Mouse (Mus musculus) hindbrain, postnatal 0 days (tissue): ENCODE results near the gene Abhd8. TPM values are rescaled to one million over a fixed set of nuclear protein-coding genes. Genes with fewer than 3 reads are reported as not detected.

ENCODE experiments used
- ATAC-seq: fragments of 200-750 bp; cut with Nextera tagmentation; 2 replicates; pipeline ENCODE4 v1.8.0; 2017; ENCODE audit warnings: mild to moderate bottlenecking, moderate TSS enrichment, moderate library complexity
- DNase-seq: peaks from one replicate; pipeline ENCODE4 v3.0.0-alpha.2; 2015; ENCODE audit warnings: low spot score
- H3K27ac ChIP-seq: fragments of 300-500 bp; sonication (generic); 2 replicates; pipeline ENCODE4 v1.5.1; 2014; ENCODE audit warnings: mild to moderate bottlenecking
- H3K27me3 ChIP-seq: fragments of 300-500 bp; sonication (generic); 2 replicates; pipeline ENCODE4 v1.6.1; 2014; ENCODE audit warnings: low read length, mixed read lengths; ENCODE audit not compliant: insufficient read depth
- H3K36me3 ChIP-seq: fragments of 300-500 bp; sonication (generic); 2 replicates; pipeline ENCODE4 v1.6.1; 2014; ENCODE audit warnings: low read length, mixed read lengths; ENCODE audit not compliant: insufficient read depth
- H3K4me1 ChIP-seq: fragments of 300-500 bp; sonication (generic); 2 replicates; pipeline ENCODE4 v1.6.1; 2014; ENCODE audit warnings: antibody characterized with exemption, low read length, mixed read lengths; ENCODE audit not compliant: insufficient read depth
- H3K4me2 ChIP-seq: fragments of 300-500 bp; sonication (generic); 2 replicates; pipeline ENCODE4 v1.6.1; 2014; ENCODE audit warnings: low read depth, mild to moderate bottlenecking, low read length, moderate library complexity, mixed read lengths
- H3K4me3 ChIP-seq: fragments of 300-500 bp; sonication (generic); 2 replicates; pipeline ENCODE4 v1.5.1; 2014; ENCODE audit warnings: low read length
- H3K9ac ChIP-seq: fragments of 300-500 bp; sonication (generic); replicated peaks from 2 replicates; pipeline ENCODE4 v1.6.1; 2014; ENCODE audit warnings: mild to moderate bottlenecking, low read length, moderate library complexity, mixed read lengths
- H3K9me3 ChIP-seq: fragments of 300-500 bp; sonication (generic); 2 replicates; pipeline ENCODE4 v1.6.1; 2016; ENCODE audit warnings: low read length, mixed read lengths
- CTCF ChIP-seq: IDR thresholded peaks from 2 replicates; pipeline ENCODE4 v1.5.1; 2016; ENCODE audit warnings: antibody characterized with exemption, control low read depth, low read depth
- WGBS: fragments of 180-500 bp; shearing (Covaris S2); extraction: QIAGEN DNeasy Blood & Tissue Kit; methylation state at CpG from one replicate; pipeline ENCODE4 v1.1.7; 2014; 5-methylcytosine and 5-hydroxymethylcytosine counted together
- polyA plus RNA-seq: library from polyadenylated mRNA; unstranded; fragments of >200 nt; fragmentation: Nextera tagmentation; extraction: Ambion mirVana; gene quantifications from 2 replicates; pipeline ENCODE4 v1.2.1, GENCODE M21; 2015
- total RNA-seq: library from RNA; depleted of rRNA; stranded (reverse); fragments of >200 nt; gene quantifications from 2 replicates; pipeline ENCODE4 v1.2.3, GENCODE M21; 2014

The Abhd8 gene
- total and polyA plus RNA-seq, 2 experiments from 2014 or later, result 195 to 330 TPM

DNA sequence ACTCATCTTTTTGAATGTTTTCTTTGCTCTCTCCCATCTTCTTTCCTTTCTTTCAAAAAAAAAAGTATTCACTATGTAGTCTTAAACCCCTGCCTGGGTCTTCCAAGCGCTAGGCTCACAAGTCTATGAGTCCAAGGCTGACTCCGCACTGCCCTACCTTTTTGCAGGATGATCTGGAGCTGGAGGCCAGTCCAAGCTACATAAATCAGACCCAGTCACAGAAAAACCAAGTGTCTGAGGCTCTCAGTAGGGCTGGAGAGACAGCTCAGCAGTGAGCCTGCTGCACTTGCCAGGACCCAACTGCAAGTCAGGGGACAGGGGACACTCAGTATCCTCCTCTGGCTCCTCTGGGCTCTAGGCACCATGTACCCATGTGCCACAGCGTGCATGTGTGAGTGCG is 40.9 kb upstream of the Abhd8 start:
- H3K36me3 ChIP-seq, result no peaks in the 10 kb centered on the region
- no peak for DNase-seq
- ATAC-seq, result no peak
- 0 out of 2 replicates have a peak, but pooled peaks cover 5% of the 10 kb centered on the region for H3K4me1 ChIP-seq
- 91% methylated on average over 4 of the region's 4 CpGs for WGBS
- no peak for TF ChIP-seq CTCF
- no peak overlapping the region for H3K27ac ChIP-seq
- H3K4me2 ChIP-seq, result no peak overlapping the region
- no peaks in the 10 kb centered on the region for H3K9me3 ChIP-seq
- H3K9ac ChIP-seq, result no peak overlapping the region
- H3K4me3 ChIP-seq, result no peak overlapping the region
- H3K27me3 ChIP-seq, result peaks cover 24% of the 10 kb centered on the region

GRCm38 (mm10) chr8:71498816-71499690 is 35.6 kb upstream of the Abhd8 start:
- 40% methylated on average over 14 of the region's 16 CpGs for WGBS
- Histone ChIP-seq H3K27ac (no peak overlapping the region), H3K9ac (no peak overlapping the region), H3K4me2 (no peak overlapping the region), H3K27me3 (no peaks in the 10 kb centered on the region), H3K9me3 (no peaks in the 10 kb centered on the region), H3K4me1 (no peaks in the 10 kb centered on the region), H3K4me3 (no peak overlapping the region), H3K36me3 (0 out of 2 replicates have a peak, but pooled peaks cover 1% of the 10 kb centered on the region)
- DNase-seq, result no peak
- TF ChIP-seq CTCF, result no peak
- no peak for ATAC-seq

GRCm38 (mm10) chr8:71497881-71498501 is 34.5 kb upstream of the Abhd8 start:
- Histone ChIP-seq H3K9ac (no peak overlapping the region), H3K27ac (no peak overlapping the region), H3K4me3 (no peak overlapping the region), H3K4me2 (no peak overlapping the region), H3K36me3 (0 out of 2 replicates have a peak, but pooled peaks cover 6% of the 10 kb centered on the region), H3K9me3 (no peaks in the 10 kb centered on the region), H3K4me1 (no peaks in the 10 kb centered on the region), H3K27me3 (no peaks in the 10 kb centered on the region)
- ATAC-seq (no peak), DNase-seq (no peak)
- no peak for TF ChIP-seq CTCF
- WGBS, result 39% methylated on average over 15 of the region's 15 CpGs

- Histone ChIP-seq H3K4me1 (no peaks in the 10 kb centered on the region), H3K4me2 (no peak overlapping the region), H3K27me3 (no peaks in the 10 kb centered on the region), H3K36me3 (peaks cover 14% of the 10 kb centered on the region; the same call in 1 of the 2 replicates), H3K9ac (no peak overlapping the region), H3K4me3 (no peak overlapping the region), H3K9me3 (no peaks in the 10 kb centered on the region), H3K27ac (peak overlapping the region; percentile 4; the same call in 1 of the 2 replicates)
- no peak for ATAC-seq
- TF ChIP-seq CTCF, result no peak
- DNase-seq, result no peak
- 93% methylated on average over 1 of the region's 1 CpGs for WGBS
Measured at GRCm38 (mm10) chr8:71497077-71497645, 33.7 kb upstream of the Abhd8 start.

DNA sequence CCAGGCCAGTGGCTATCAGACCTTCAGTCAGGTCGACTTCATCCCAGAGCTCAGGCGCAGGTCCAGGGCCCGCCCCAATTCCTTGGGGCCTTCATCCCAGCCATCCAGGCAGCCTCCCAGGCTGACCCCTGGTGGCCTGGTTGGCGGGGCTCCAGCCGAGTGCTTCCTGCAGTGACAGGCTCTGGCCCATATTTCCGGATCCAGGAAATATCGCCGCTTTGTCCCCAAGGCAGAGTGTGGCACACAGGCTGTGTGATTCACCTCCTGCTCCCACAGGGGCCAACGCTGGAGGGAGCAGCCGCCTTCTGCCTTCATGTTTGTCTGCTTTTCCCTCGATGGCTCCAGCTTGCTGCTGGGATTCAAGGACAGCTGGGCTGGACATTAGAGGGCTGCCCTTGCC is 33.0 kb upstream of the Abhd8 start:
- no peaks in the 10 kb centered on the region for H3K27me3 ChIP-seq
- no peaks in the 10 kb centered on the region for H3K4me1 ChIP-seq
- WGBS, result 31% methylated on average over 11 of the region's 11 CpGs
- no peak overlapping the region for H3K9ac ChIP-seq
- ATAC-seq (no peak), DNase-seq (peak; percentile 39)
- no peaks in the 10 kb centered on the region for H3K9me3 ChIP-seq
- H3K4me2 ChIP-seq, result no peak overlapping the region
- no peak overlapping the region for H3K4me3 ChIP-seq
- H3K27ac ChIP-seq, result peak overlapping the region; percentile 4; the same call in 1 of the 2 replicates
- peaks cover 19% of the 10 kb centered on the region; the same call in 1 of the 2 replicates for H3K36me3 ChIP-seq
- TF ChIP-seq CTCF, result no peak

DNA sequence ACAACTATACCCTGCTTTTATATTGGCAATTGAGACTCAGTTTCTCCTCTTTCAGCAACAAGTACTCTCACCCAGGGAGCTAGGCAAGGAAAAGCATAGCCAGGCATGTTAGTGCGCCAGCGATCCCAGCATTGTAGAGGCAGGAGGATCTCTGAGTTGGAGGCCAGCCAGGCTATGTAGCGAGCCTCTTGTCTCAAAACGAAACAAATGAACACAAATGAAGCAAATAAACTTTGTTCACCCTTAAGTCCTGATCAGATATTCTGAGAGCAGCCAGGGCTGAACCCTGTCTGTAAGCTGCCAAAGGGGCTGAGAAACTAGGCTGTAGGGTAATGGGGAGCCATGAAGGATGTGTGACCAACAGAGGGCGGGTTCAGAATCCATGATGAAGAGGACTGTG is 32.4 kb upstream of the Abhd8 start:
- H3K36me3 ChIP-seq, result peaks cover 19% of the 10 kb centered on the region; the same call in 1 of the 2 replicates
- no peak overlapping the region for H3K4me3 ChIP-seq
- 86% methylated on average over 5 of the region's 5 CpGs for WGBS
- H3K4me1 ChIP-seq, result no peaks in the 10 kb centered on the region
- H3K9me3 ChIP-seq, result no peaks in the 10 kb centered on the region
- H3K27ac ChIP-seq, result peak overlapping the region; percentile 38
- ATAC-seq (no peak), DNase-seq (no peak)
- H3K4me2 ChIP-seq, result no peak overlapping the region
- H3K27me3 ChIP-seq, result no peaks in the 10 kb centered on the region
- H3K9ac ChIP-seq, result no peak overlapping the region
- TF ChIP-seq CTCF, result no peak
